Mouse (Mus musculus): ENCODE results near the gene Impg1.

- TF ChIP-seq CTCF (IDR thresholded peaks at IDR 0.05; ENCODE audit: control insufficient read depth, insufficient read depth, low read length): no peak
- no peak for TF ChIP-seq POLR2A (IDR thresholded peaks at IDR 0.05; ENCODE audit: borderline replicate concordance, control insufficient read depth, low read depth, low read length)
Measured at GRCm38 (mm10) chr9:80491591-80491990, 26.3 kb upstream of the Impg1 start.

Data from bone marrow, adult 2 months (tissue).